18 mouse cellular contexts compared by ENCODE assay signal in the genomic region with DNA sequence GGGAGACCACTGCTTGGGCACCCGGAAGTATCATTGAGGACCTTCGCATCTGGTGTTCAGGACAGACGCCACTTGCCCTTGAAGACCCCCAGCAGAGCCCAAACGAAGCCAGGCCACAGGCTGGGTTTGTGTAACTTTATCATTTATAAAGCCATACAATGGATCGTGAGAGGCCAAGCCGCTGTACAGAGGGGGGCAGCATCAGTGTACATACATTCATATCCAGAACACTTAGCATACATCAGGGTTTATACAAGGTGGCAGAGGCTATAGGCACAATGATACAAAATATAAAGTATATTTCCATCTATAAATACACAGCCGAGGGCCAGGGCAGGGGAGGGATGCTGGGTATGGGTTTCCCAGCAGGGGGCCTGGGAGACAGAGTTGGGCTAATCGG.
DNase-seq lines count a peak whose midpoint lies in the region; ATAC-seq lines count a peak whose summit lies in the region.
"Had no signal": no experiment of that assay in that cellular context is flagged by ENCODE, and none has a peak within 500 bp of the region (broad histone marks: within the 10 kb centered on the region; RNA-seq: fewer than 3 reads in every experiment).

No protein-coding gene starts in this region.

- H3K4me2 ChIP-seq in kidney, embryonic 14.5 days (replicated peaks; ENCODE audit: low read depth, low read length): no peak overlapping the region
- H3K4me2 ChIP-seq: heart, embryonic 15.5 days; hindbrain, embryonic 12.5 days; lung, embryonic 15.5 days; midbrain, embryonic 12.5 days had no signal

- H3K9ac ChIP-seq in kidney, embryonic 14.5 days (ENCODE audit: low read depth, low read length): no peak overlapping the region
- H3K9ac ChIP-seq: forebrain, postnatal 0 days; heart, embryonic 15.5 days; hindbrain, embryonic 12.5 days; lung, embryonic 15.5 days; midbrain, embryonic 12.5 days had no signal

- peaks cover 2% of the 10 kb centered on the region; the same call in 1 of the 2 replicates for H3K36me3 ChIP-seq in kidney, embryonic 14.5 days (ENCODE audit: control insufficient read depth, insufficient read depth, low read length)
- H3K36me3 ChIP-seq: hindbrain, embryonic 12.5 days; midbrain, embryonic 12.5 days had no signal

- no peak overlapping the region for H3K4me3 ChIP-seq in kidney, embryonic 14.5 days (ENCODE audit: low read length)
- H3K4me3 ChIP-seq: heart, embryonic 15.5 days; hindbrain, embryonic 12.5 days; lung, embryonic 15.5 days; midbrain, embryonic 12.5 days; myocyte had no signal

- H3K27ac ChIP-seq in kidney, embryonic 14.5 days (ENCODE audit: low read depth, low read length): no peak overlapping the region
- H3K27ac ChIP-seq: heart, embryonic 15.5 days; hindbrain, embryonic 12.5 days; lung, embryonic 15.5 days; midbrain, embryonic 12.5 days had no signal

- H3K27me3 ChIP-seq in kidney, embryonic 14.5 days (ENCODE audit: control insufficient read depth, insufficient read depth, low read length): no peaks in the 10 kb centered on the region
- H3K27me3 ChIP-seq: heart, embryonic 15.5 days; hindbrain, embryonic 12.5 days; lung, embryonic 15.5 days had no signal

- ATAC-seq in kidney, embryonic 14.5 days (ENCODE audit: low FRiP score, low TSS enrichment): no peak
- no peak for ATAC-seq in erythroblast, adult 5-6 weeks (replicated peaks; ENCODE audit: low FRiP score, poor library complexity, severe bottlenecking)
- ATAC-seq: activated CD4-positive, CD25-positive, alpha-beta regulatory T cell, adult 4 months; forebrain, postnatal 0 days had no signal

- H3K9me3 ChIP-seq in kidney, embryonic 14.5 days (ENCODE audit: control insufficient read depth, low read length): no peaks in the 10 kb centered on the region
- H3K9me3 ChIP-seq: heart, embryonic 15.5 days; hindbrain, embryonic 12.5 days; lung, embryonic 15.5 days; midbrain, embryonic 12.5 days had no signal

- 82% methylated on average over 8 of the region's 8 CpGs for WGBS in kidney, embryonic 14.5 days

- peak; percentile 0 to 2 for DNase-seq in frontal cortex, postnatal 14 days (ENCODE audit: low spot score in 2 of 2)
- no peak for DNase-seq in frontal cortex, postnatal 36 days (ENCODE audit: low spot score in 2 of 2)
- peak; percentile 6 for DNase-seq in kidney, postnatal 10 days
- peak; percentile 0 for DNase-seq in ovary, adult 18-20 months (ENCODE audit: low spot score)
- DNase-seq in ovary, postnatal 10 days (ENCODE audit: low spot score): no peak
- peak; percentile 3 for DNase-seq in adrenal gland, postnatal 10 days
- DNase-seq: cerebellum, adult 18-20 months; forebrain, postnatal 0 days; right cerebral cortex, postnatal 4 days; thymus, adult 2 months had no signal

- peaks cover 24% of the 10 kb centered on the region for H3K4me1 ChIP-seq in kidney, embryonic 14.5 days (ENCODE audit: control insufficient read depth, insufficient read depth, low read length)

Comparison
In these comparisons a context has a peak if more than half of its experiments do, and no peak if none do; other contexts are left out.
1. DNase-seq: peak in frontal cortex, postnatal 14 days (2 of 2), kidney, postnatal 10 days (single experiment), ovary, adult 18-20 months (single experiment) and adrenal gland, postnatal 10 days (single experiment); none in frontal cortex, postnatal 36 days (0 of 2) and ovary, postnatal 10 days (single experiment).